Mouse (Mus musculus) MEL (cell line): ENCODE data around the gene Psmd4. TPM values are rescaled to one million over a fixed set of nuclear protein-coding genes. Genes with fewer than 3 reads are reported as not detected.

ENCODE experiments used
- DNase-seq: peaks from one replicate; pipeline ENCODE4 v3.0.0; 2011; ENCODE audit warnings: low read depth, low spot score
- H3K27ac ChIP-seq: 2 replicates; pipeline ENCODE4 v1.5.1; 2012; ENCODE audit warnings: low read depth, mild to moderate bottlenecking, control low read depth, low read length, moderate library complexity; ENCODE audit not compliant: control insufficient read depth
- H3K27me3 ChIP-seq, 2 experiments: fragments of 150-350 bp in 1 of 2; sonication (generic) in 1 of 2; 2 replicates each; pipeline ENCODE4 v1.6.1; 2012; ENCODE audit warnings: low read length in 2 of 2, mild to moderate bottlenecking in 2 of 2, improper control_type of control experiment in 1 of 2, moderate library complexity in 1 of 2; ENCODE audit not compliant: insufficient read depth in 2 of 2, control insufficient read depth in 1 of 2
- H3K36me3 ChIP-seq, 2 experiments: 2 replicates each; pipeline ENCODE4 v1.6.1; 2012 to 2014; ENCODE audit warnings: low read length in 2 of 2, improper control_type of control experiment in 1 of 2, inconsistent platforms in 1 of 2, mild to moderate bottlenecking in 1 of 2; ENCODE audit not compliant: insufficient read depth in 2 of 2, control insufficient read depth in 1 of 2
- H3K4me1 ChIP-seq, 2 experiments: fragments of 150-350 bp in 1 of 2; sonication (generic) in 1 of 2; 2 replicates each; pipeline ENCODE4 v1.6.1; 2012; ENCODE audit warnings: low read length in 2 of 2, improper control_type of control experiment in 1 of 2, mild to moderate bottlenecking in 1 of 2; ENCODE audit not compliant: insufficient read depth in 2 of 2, control insufficient read depth in 1 of 2
- H3K4me3 ChIP-seq, 2 experiments: fragments of 150-350 bp in 1 of 2; sonication (generic) in 1 of 2; 2 replicates each; pipeline ENCODE4 v1.5.1; 2012; ENCODE audit warnings: low read depth in 2 of 2, low read length in 2 of 2, mild to moderate bottlenecking in 2 of 2, moderate library complexity in 2 of 2, control low read depth in 1 of 2, improper control_type of control experiment in 1 of 2; ENCODE audit not compliant: control insufficient read depth in 1 of 2, insufficient read depth in 1 of 2
- H3K79me2 ChIP-seq: 2 replicates; pipeline ENCODE4 v1.6.1; 2012; ENCODE audit warnings: mild to moderate bottlenecking, low read length, moderate library complexity; ENCODE audit not compliant: control insufficient read depth, poor library complexity, insufficient read depth
- H3K9ac ChIP-seq: 2 replicates; pipeline ENCODE4 v1.6.1; 2012; ENCODE audit warnings: low read depth, mild to moderate bottlenecking, control low read depth, low read length, moderate library complexity; ENCODE audit not compliant: control insufficient read depth, poor library complexity, severe bottlenecking
- H3K9me3 ChIP-seq: fragments of 150-350 bp; sonication (generic); replicated peaks from 2 replicates; pipeline ENCODE4 v1.6.1; 2012; ENCODE audit warnings: mild to moderate bottlenecking, low read length, improper control_type of control experiment, moderate library complexity; ENCODE audit not compliant: insufficient read depth
- CTCF ChIP-seq, 3 experiments: IDR thresholded peaks in 2 of 3; conservative IDR thresholded peaks in 1 of 3; 2 replicates each; pipeline ENCODE4 v1.5.1; 2011 to 2012; ENCODE audit warnings: low read length in 3 of 3, low read depth in 2 of 3, mild to moderate bottlenecking in 2 of 3, improper control_type of control experiment in 1 of 3, inconsistent platforms in 1 of 3, mixed read lengths in 1 of 3, moderate library complexity in 1 of 3; ENCODE audit not compliant: control insufficient read depth in 1 of 3, insufficient read depth in 1 of 3, poor library complexity in 1 of 3, severe bottlenecking in 1 of 3
- E2F4 ChIP-seq: IDR thresholded peaks from 2 replicates; pipeline ENCODE4 v1.6.1; 2011; ENCODE audit warnings: low read depth, low read length, improper control_type of control experiment, borderline replicate concordance
- GABPA ChIP-seq: IDR thresholded peaks from 2 replicates; pipeline ENCODE4 v1.6.1; 2012; ENCODE audit warnings: low read depth, mild to moderate bottlenecking, inconsistent platforms, low read length, improper control_type of control experiment, moderate library complexity
- GATA1 ChIP-seq: IDR thresholded peaks from 2 replicates; pipeline ENCODE4 v1.6.1; 2011; ENCODE audit warnings: low read depth, low read length, improper control_type of control experiment
- HCFC1 ChIP-seq: IDR thresholded peaks from 2 replicates; pipeline ENCODE4 v1.6.1; 2012; ENCODE audit warnings: low read depth, mild to moderate bottlenecking, inconsistent platforms, low read length, improper control_type of control experiment, moderate library complexity
- KAT2A ChIP-seq: conservative IDR thresholded peaks from 2 replicates; pipeline ENCODE4 v1.6.1; 2012; ENCODE audit warnings: low read depth, low read length, improper control_type of control experiment, inconsistent platforms
- MAFK ChIP-seq: IDR thresholded peaks from 2 replicates; pipeline ENCODE4 v1.6.1; 2011; ENCODE audit warnings: low read depth, mild to moderate bottlenecking, low read length, improper control_type of control experiment, borderline replicate concordance
- MAZ ChIP-seq: IDR thresholded peaks from 2 replicates; pipeline ENCODE4 v1.6.1; 2012; ENCODE audit warnings: low read depth, mild to moderate bottlenecking, inconsistent platforms, low read length, improper control_type of control experiment
- MXI1 ChIP-seq: IDR thresholded peaks from 2 replicates; pipeline ENCODE4 v1.6.1; 2011; ENCODE audit warnings: mild to moderate bottlenecking, low read depth, low read length, improper control_type of control experiment
- POLR2A ChIP-seq, 2 experiments: IDR thresholded peaks; 2 replicates each; pipeline ENCODE4 v1.6.1; 2011 to 2012; ENCODE audit warnings: low read length in 2 of 2, mild to moderate bottlenecking in 2 of 2, control low read depth in 1 of 2, improper control_type of control experiment in 1 of 2, low read depth in 1 of 2, moderate library complexity in 1 of 2; ENCODE audit not compliant: control insufficient read depth in 1 of 2, insufficient read depth in 1 of 2, poor library complexity in 1 of 2
- POLR2AphosphoS2 ChIP-seq: IDR thresholded peaks from 2 replicates; pipeline ENCODE4 v1.6.1; 2011; ENCODE audit warnings: low read length, improper control_type of control experiment
- RAD21 ChIP-seq: IDR thresholded peaks from 2 replicates; pipeline ENCODE4 v1.6.1; 2011; ENCODE audit warnings: mild to moderate bottlenecking, low read depth, low read length, improper control_type of control experiment
- SIN3A ChIP-seq: IDR thresholded peaks from 2 replicates; pipeline ENCODE4 v1.6.1; 2012; ENCODE audit warnings: low read length, improper control_type of control experiment, inconsistent platforms
- SMC3 ChIP-seq: IDR thresholded peaks from 2 replicates; pipeline ENCODE4 v1.6.1; 2011; ENCODE audit warnings: low read depth, low read length, improper control_type of control experiment
- TAL1 ChIP-seq: IDR thresholded peaks from 2 replicates; pipeline ENCODE4 v1.6.1; 2012; ENCODE audit warnings: mild to moderate bottlenecking, inconsistent platforms, low read length, moderate library complexity, mixed read lengths
- TBP ChIP-seq: IDR thresholded peaks from 2 replicates; pipeline ENCODE4 v1.8.0; 2011; ENCODE audit warnings: low read depth, low read length, improper control_type of control experiment
- TCF12 ChIP-seq: IDR thresholded peaks from 2 replicates; pipeline ENCODE4 v1.6.1; 2014; ENCODE audit warnings: low read depth, mild to moderate bottlenecking, inconsistent platforms, low read length, improper control_type of control experiment, moderate library complexity
- UBTF ChIP-seq: IDR thresholded peaks from 2 replicates; pipeline ENCODE4 v1.6.1; 2012; ENCODE audit warnings: low read depth, mild to moderate bottlenecking, inconsistent platforms, low read length, improper control_type of control experiment, moderate library complexity, borderline replicate concordance; ENCODE audit not compliant: insufficient read depth
- USF1 ChIP-seq: IDR thresholded peaks from 2 replicates; pipeline ENCODE4 v1.6.1; 2014; ENCODE audit warnings: low read depth, mild to moderate bottlenecking, inconsistent platforms, low read length, improper control_type of control experiment, moderate library complexity
- USF2 ChIP-seq, 2 experiments: IDR thresholded peaks; 2 replicates each; pipeline ENCODE4 v1.6.1; 2011 to 2012; ENCODE audit warnings: improper control_type of control experiment in 2 of 2, low read length in 2 of 2, borderline replicate concordance in 1 of 2, inconsistent platforms in 1 of 2, low read depth in 1 of 2, mild to moderate bottlenecking in 1 of 2; ENCODE audit not compliant: insufficient read depth in 1 of 2
- ZC3H11A ChIP-seq: IDR thresholded peaks from 2 replicates; pipeline ENCODE4 v1.6.1; 2012; ENCODE audit warnings: low read depth, mild to moderate bottlenecking, inconsistent platforms, low read length, improper control_type of control experiment
- ZKSCAN1 ChIP-seq: IDR thresholded peaks from 2 replicates; pipeline ENCODE4 v1.6.1; 2012; ENCODE audit warnings: low read depth, mild to moderate bottlenecking, inconsistent platforms, low read length, improper control_type of control experiment, moderate library complexity
- ZMIZ1 ChIP-seq: IDR thresholded peaks from 2 replicates; pipeline ENCODE4 v1.6.1; 2012; ENCODE audit warnings: low read depth, mild to moderate bottlenecking, inconsistent platforms, low read length, improper control_type of control experiment, moderate library complexity
- ZNF384 ChIP-seq: IDR thresholded peaks from 2 replicates; pipeline ENCODE4 v1.6.1; 2012; ENCODE audit warnings: low read depth, mild to moderate bottlenecking, inconsistent platforms, low read length, improper control_type of control experiment
- polyA plus RNA-seq, 2 experiments: library from polyadenylated mRNA; stranded (reverse) in 1 of 2; unstranded in 1 of 2; fragments of >175 nt in 1 of 2; fragments of >200 nt in 1 of 2; gene quantifications; 2 replicates each; pipeline versions ENCODE4 v1.2.1 to v1.2.4; 2012; ENCODE audit warnings: low replicate concordance in 2 of 2, low read depth in 1 of 2; ENCODE audit not compliant: insufficient read length in 2 of 2, insufficient read depth in 1 of 2, missing spikeins in 1 of 2
- total RNA-seq: library from RNA; depleted of rRNA; stranded (reverse); fragments of 300-350 nt; gene quantifications from 2 replicates; pipeline ENCODE4 v1.2.3, GENCODE M21; 2012

Gene Psmd4
- total and polyA plus RNA-seq, 3 experiments = 631 to 816 TPM; not detected in 1

GRCm38 (mm10) chr3:95003273-95003672, 39.1 kb downstream of the Psmd4 start:
- peaks cover 8 to 20% of the 10 kb centered on the region in 2 experiments for H3K36me3 ChIP-seq
- peaks cover 6 to 7% of the 10 kb centered on the region in 2 experiments; a peak in 3 of 4 replicates for H3K4me1 ChIP-seq
- H3K79me2 ChIP-seq = no peaks in the 10 kb centered on the region
- no peak overlapping the region for H3K4me3 ChIP-seq
- H3K9me3 ChIP-seq = no peaks in the 10 kb centered on the region
- TF ChIP-seq ZMIZ1 (0 out of 2 replicates have a peak, but pooled peaks have one; percentile 11), UBTF (no peak), ZNF384 (peak; percentile 71)
- TF ChIP-seq, all 39 proteins: peak for 2
- Histone ChIP-seq H3K27ac (no peak overlapping the region), H3K27me3 (no peaks in the 10 kb centered on the region), H3K9ac (no peak overlapping the region)
- DNase-seq = no peak

- no peak overlapping the region for H3K4me3 ChIP-seq
- no peaks in the 10 kb centered on the region for H3K27me3 ChIP-seq
- TF ChIP-seq POLR2AphosphoS2 (peak; percentile 49), ZKSCAN1 (no peak)
- no peak overlapping the region for H3K27ac ChIP-seq
- DNase-seq = no peak
- H3K9ac ChIP-seq = no peak overlapping the region
- no peaks in the 10 kb centered on the region for H3K79me2 ChIP-seq
- peaks cover 6 to 7% of the 10 kb centered on the region in 2 experiments; a peak in 3 of 4 replicates for H3K4me1 ChIP-seq
- no peaks in the 10 kb centered on the region for H3K9me3 ChIP-seq
- peaks cover 8 to 22% of the 10 kb centered on the region in 2 experiments for H3K36me3 ChIP-seq
These were observed 39.8 kb downstream of the Psmd4 start for GRCm38 (mm10) chr3:95002569-95002968.

- TF ChIP-seq MXI1 (no peak; the same call in 1 of the 2 replicates), GATA1 (no peak), HCFC1 (no peak), ZNF384 (no peak), SMC3 (peak; percentile 95), TCF12 (0 out of 2 replicates have a peak, but pooled peaks have one; percentile 11), USF2 (IDR thresholded peaks at IDR 0.05; ENCODE audit: borderline replicate concordance in 1 of 2, insufficient read depth in 1 of 2, low read depth in 1 of 2, low read length in 2 of 2) (no peak), RAD21 (peak; percentile 94), GABPA (no peak), SIN3A (peak; percentile 58; the same call in 1 of the 2 replicates), USF1 (no peak), TAL1 (no peak), POLR2A (IDR thresholded peaks at IDR 0.05; ENCODE audit: control insufficient read depth in 1 of 2, insufficient read depth in 1 of 2, low read depth in 1 of 2, low read length in 2 of 2, poor library complexity in 1 of 2) (0 out of 4 replicates have a peak, but pooled peaks of 1 of the 2 experiments have one; percentile 28), ZC3H11A (peak; percentile 89), CTCF (IDR thresholded peaks at IDR 0.05 in 2 of 3, conservative IDR thresholded peaks at IDR 0.05 in 1 of 3; ENCODE audit: control insufficient read depth in 1 of 3, insufficient read depth in 1 of 3, low read depth in 2 of 3, low read length in 3 of 3, poor library complexity in 1 of 3, severe bottlenecking in 1 of 3) (peak; percentile 61 to 100 (median 97)), MAZ (no peak), E2F4 (no peak), MAFK (no peak), KAT2A (no peak), TBP (no peak)
- TF ChIP-seq, all 39 proteins: peak for 7
These were observed 45.5 kb downstream of the Psmd4 start for GRCm38 (mm10) chr3:94996946-94997345.

More at GRCm38 (mm10) chr3:94996946-94997345, 45.5 kb downstream of the Psmd4 start:
- Histone ChIP-seq H3K27me3 (no peaks in the 10 kb centered on the region), H3K27ac (no peak overlapping the region), H3K4me3 (no peak overlapping the region), H3K4me1 (no peaks in the 10 kb centered on the region), H3K36me3 (peaks cover 3 to 12% of the 10 kb centered on the region in 2 experiments; a peak in 3 of 4 replicates), H3K9me3 (no peaks in the 10 kb centered on the region), H3K9ac (no peak overlapping the region), H3K79me2 (no peaks in the 10 kb centered on the region)
- peak; percentile 87 for DNase-seq
